Comparison of ENCODE assay signal across 12 mouse cellular contexts in the genomic region with DNA sequence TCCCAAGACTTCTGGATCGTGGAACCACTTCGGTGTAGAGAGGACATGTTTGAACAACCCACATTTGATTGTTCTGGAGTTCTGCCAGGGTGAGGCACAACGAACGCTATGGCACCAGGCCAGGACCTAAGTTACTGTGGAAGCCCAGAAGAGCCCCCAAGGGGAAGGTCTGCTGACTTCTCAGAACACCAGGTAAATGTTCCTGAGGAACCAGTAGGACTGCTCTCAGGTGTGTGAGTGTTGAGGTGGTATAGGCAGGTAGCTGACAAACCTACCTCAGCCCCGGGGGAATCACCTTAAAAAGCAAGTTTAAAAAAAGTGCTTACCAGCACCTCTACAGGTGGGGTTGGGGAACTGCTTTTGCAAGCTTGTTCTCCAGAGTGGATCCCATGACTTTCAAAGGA. TPM values are rescaled to one million over a fixed set of nuclear protein-coding genes. Genes with fewer than 3 reads are reported as not detected.
DNase-seq lines count a peak whose midpoint lies in the region; ATAC-seq and TF ChIP-seq lines count a peak whose summit lies in the region.
"Had no signal": no experiment of that assay in that cellular context is flagged by ENCODE, and none has a peak within 500 bp of the region (broad histone marks: within the 10 kb centered on the region; RNA-seq: fewer than 3 reads in every experiment).

No protein-coding gene starts in this region.

- H3K79me2 ChIP-seq in CH12.LX (replicated peaks; ENCODE audit: control insufficient read depth, extremely low read depth, insufficient read depth, poor library complexity, severe bottlenecking), result no peaks in the 10 kb centered on the region

- TF ChIP-seq POLR2A in CH12.LX (IDR thresholded peaks at IDR 0.05; ENCODE audit: low read depth, low read length), result no peak

- TF ChIP-seq CTCF in CH12.LX (conservative IDR thresholded peaks at IDR 0.05 in 1 of 2, IDR thresholded peaks at IDR 0.05 in 1 of 2; ENCODE audit: low read depth in 2 of 2, low read length in 2 of 2), result peak; percentile 27 to 46; a peak in 3 of 4 replicates
- peak; percentile 36; the same call in 1 of the 2 replicates for TF ChIP-seq CTCF in kidney, postnatal 0 days (IDR thresholded peaks at IDR 0.05; ENCODE audit: low read depth)

- H3K27ac ChIP-seq in heart, embryonic 16.5 days (ENCODE audit: low read length), result no peak overlapping the region
- H3K27ac ChIP-seq in CH12.LX (ENCODE audit: insufficient read depth, low read depth), result no peak overlapping the region
- H3K27ac ChIP-seq in kidney, postnatal 0 days, result no peak overlapping the region
- H3K27ac ChIP-seq: midbrain, embryonic 13.5 days had no signal

- H3K4me1 ChIP-seq in heart, embryonic 16.5 days (ENCODE audit: control insufficient read depth, insufficient read depth, low read length), result no peaks in the 10 kb centered on the region
- H3K4me1 ChIP-seq in CH12.LX (ENCODE audit: control insufficient read depth in 1 of 2, insufficient read depth in 2 of 2), result peaks cover 0 to 2% of the 10 kb centered on the region in 2 experiments; a peak in 1 of 4 replicates
- H3K4me1 ChIP-seq in kidney, postnatal 0 days (replicated peaks; ENCODE audit: insufficient read depth, low read length), result no peaks in the 10 kb centered on the region
- H3K4me1 ChIP-seq: midbrain, embryonic 13.5 days had no signal

- ATAC-seq in heart, embryonic 16.5 days (replicated peaks; ENCODE audit: extremely low read depth, insufficient read depth, low FRiP score), result peak; percentile 32; the same call in 1 of the 2 replicates
- ATAC-seq in kidney, postnatal 0 days (replicated peaks; ENCODE audit: low FRiP score, low read depth), result peak; percentile 64; the same call in 1 of the 2 replicates
- ATAC-seq in megakaryocyte, adult 5-6 weeks (ENCODE audit: poor library complexity, severe bottlenecking), result peak; percentile 57
- ATAC-seq: midbrain, embryonic 13.5 days had no signal

- intact Hi-C loops in heart, postnatal 14 days (cut with DNase I), result no loop called here

- no peak for TF ChIP-seq EP300 in CH12.LX (IDR thresholded peaks at IDR 0.05; ENCODE audit: low read length)

- H3K4me3 ChIP-seq in heart, embryonic 16.5 days (ENCODE audit: low read length), result no peak overlapping the region
- no peak overlapping the region for H3K4me3 ChIP-seq in CH12.LX (replicated peaks in 1 of 3; ENCODE audit: low read depth in 2 of 3, low read length in 2 of 3, poor library complexity in 1 of 3)
- H3K4me3 ChIP-seq in kidney, postnatal 0 days (replicated peaks; ENCODE audit: low read depth, low read length), result no peak overlapping the region
- H3K4me3 ChIP-seq: midbrain, embryonic 13.5 days had no signal

- no peak overlapping the region for H3K4me2 ChIP-seq in heart, embryonic 16.5 days (ENCODE audit: low read depth, low read length)
- H3K4me2 ChIP-seq in CH12.LX (ENCODE audit: insufficient read depth, low read depth, poor library complexity, severe bottlenecking), result no peak overlapping the region
- no peak overlapping the region for H3K4me2 ChIP-seq in kidney, postnatal 0 days (ENCODE audit: low read length)
- H3K4me2 ChIP-seq: midbrain, embryonic 13.5 days had no signal

- in situ Hi-C loops in CH12.LX (cut with MboI; ENCODE audit: low pct_ligation_motif_present, low pct_unique_long_range_greater_than_20kb, low sequenced_read_pairs), result no loop called here

- no peaks in the 10 kb centered on the region for H3K9me3 ChIP-seq in heart, embryonic 16.5 days (replicated peaks; ENCODE audit: control insufficient read depth, low read length)
- no peaks in the 10 kb centered on the region for H3K9me3 ChIP-seq in CH12.LX (replicated peaks; ENCODE audit: low read length)
- H3K9me3 ChIP-seq in kidney, postnatal 0 days (replicated peaks; ENCODE audit: low read length), result no peaks in the 10 kb centered on the region
- H3K9me3 ChIP-seq: midbrain, embryonic 13.5 days had no signal

- DNase-seq in heart, postnatal 14 days, result no peak
- no peak for DNase-seq in CH12.LX (ENCODE audit: extremely low read depth)
- DNase-seq in kidney, postnatal 0 days (ENCODE audit: low spot score), result peak; percentile 25
- no peak for DNase-seq in spleen, adult 18-20 months
- no peak for DNase-seq in neural tube, embryonic 10.5 days (ENCODE audit: extremely low spot score, low spot score)
- no peak for DNase-seq in thymus, postnatal 10 days (ENCODE audit: low spot score in 2 of 2)
- DNase-seq: adrenal gland, adult 8-10 months; gastrocnemius, postnatal 25 days; retina, postnatal 1 day had no signal

- dilution Hi-C loops in CH12.LX (cut with MboI; ENCODE audit: extremely low pct_ligation_motif_present, extremely low pct_unique_long_range_greater_than_20kb, low sequenced_read_pairs), result no loop called here

- no peaks in the 10 kb centered on the region for H3K36me3 ChIP-seq in heart, embryonic 16.5 days (ENCODE audit: control insufficient read depth, insufficient read depth)
- no peaks in the 10 kb centered on the region for H3K36me3 ChIP-seq in CH12.LX (replicated peaks in 1 of 2; ENCODE audit: control insufficient read depth in 1 of 2, insufficient read depth in 1 of 2, low read length in 1 of 2)
- H3K36me3 ChIP-seq in kidney, postnatal 0 days (ENCODE audit: insufficient read depth, low read length), result no peaks in the 10 kb centered on the region
- H3K36me3 ChIP-seq: midbrain, embryonic 13.5 days had no signal

- 32% methylated on average over 5 of the region's 5 CpGs for WGBS in heart, embryonic 16.5 days
- 59% methylated on average over 5 of the region's 5 CpGs for WGBS in kidney, postnatal 0 days

- TF ChIP-seq RAD21 in CH12.LX (IDR thresholded peaks at IDR 0.05; ENCODE audit: low read depth, low read length), result no peak; the same call in 1 of the 2 replicates

- no peak overlapping the region for H3K9ac ChIP-seq in heart, embryonic 16.5 days (ENCODE audit: low read length)
- H3K9ac ChIP-seq in CH12.LX (ENCODE audit: insufficient read depth, low read depth), result no peak overlapping the region
- H3K9ac ChIP-seq in kidney, postnatal 0 days (ENCODE audit: low read depth, low read length), result no peak overlapping the region
- H3K9ac ChIP-seq: midbrain, embryonic 13.5 days had no signal

- H3K27me3 ChIP-seq in heart, embryonic 16.5 days (ENCODE audit: control insufficient read depth, insufficient read depth, low read length), result no peaks in the 10 kb centered on the region; the same call in 1 of the 2 replicates
- no peaks in the 10 kb centered on the region for H3K27me3 ChIP-seq in CH12.LX (replicated peaks)
- H3K27me3 ChIP-seq in kidney, postnatal 0 days (ENCODE audit: insufficient read depth, low read length), result no peaks in the 10 kb centered on the region
- H3K27me3 ChIP-seq: midbrain, embryonic 13.5 days had no signal

TF ChIP-seq in CH12.LX, 34 proteins besides CTCF, POLR2A, EP300 and RAD21 (continues in another document):
- TF ChIP-seq NELFE (IDR thresholded peaks at IDR 0.05; ENCODE audit: low read depth, low read length) (no peak), IRF4 (IDR thresholded peaks at IDR 0.05; ENCODE audit: low read depth, low read length) (no peak), MXI1 (IDR thresholded peaks at IDR 0.05; ENCODE audit: low read depth, low read length) (no peak), BHLHE40 (IDR thresholded peaks at IDR 0.05; ENCODE audit: low read depth, low read length) (no peak), MAZ (IDR thresholded peaks at IDR 0.05; ENCODE audit: low read depth, low read length) (no peak), GABPA (IDR thresholded peaks at IDR 0.05; ENCODE audit: insufficient replicate concordance, low read depth, low read length) (no peak), UBTF (IDR thresholded peaks at IDR 0.05; ENCODE audit: low read depth, low read length) (no peak), JUN (IDR thresholded peaks at IDR 0.05; ENCODE audit: insufficient read depth, low read depth, low read length) (no peak), RCOR1 (conservative IDR thresholded peaks at IDR 0.05; ENCODE audit: low read depth, low read length) (no peak), USF1 (IDR thresholded peaks at IDR 0.05; ENCODE audit: low read depth, low read length) (no peak), TBP (conservative IDR thresholded peaks at IDR 0.05; ENCODE audit: low read depth, low read length) (no peak), TCF12 (IDR thresholded peaks at IDR 0.05; ENCODE audit: low read depth, low read length) (no peak), ZNF384 (IDR thresholded peaks at IDR 0.05; ENCODE audit: low read depth, low read length) (no peak), SMC3 (IDR thresholded peaks at IDR 0.05; ENCODE audit: low read depth, low read length) (no peak), JUND (conservative IDR thresholded peaks at IDR 0.05; ENCODE audit: low read depth, low read length) (no peak), KAT2A (IDR thresholded peaks at IDR 0.05; ENCODE audit: insufficient replicate concordance, low read length) (no peak), ZKSCAN1 (IDR thresholded peaks at IDR 0.05; ENCODE audit: borderline replicate concordance, low read depth, low read length) (no peak)

RNA-seq across cellular contexts. Expression of gene Dbi, which starts 15.3 kb away (rescaled TPM):
- polyA plus RNA-seq in heart, embryonic 16.5 days (2015; fragmentation: Nextera tagmentation; extraction: Ambion mirVana), result 676 and 692 TPM in 2 replicates
- 100 to 1,000 TPM; 331 to 352 TPM for total RNA-seq in heart, postnatal 14 days (2021)
- total RNA-seq in CH12.LX (2012; rRNA removed), result 346 and 405 TPM in 2 replicates
- 499 and 557 TPM in 2 replicates for total RNA-seq in CH12.LX (2014; rRNA removed)
- polyA plus RNA-seq in CH12.LX (2012; ENCODE audit: insufficient read length, low read depth), result 357 and 399 TPM in 2 replicates
- 1,314 and 1,400 TPM in 2 replicates for polyA plus RNA-seq in kidney, postnatal 0 days (2015; fragmentation: Nextera tagmentation; extraction: Ambion mirVana)
- 379 and 411 TPM in 2 replicates for total RNA-seq in megakaryocyte, adult 5-6 weeks (2015)
- 330 and 438 TPM in 2 replicates for total RNA-seq in megakaryocyte, adult 5-6 weeks (2017)

RNA-seq across cellular contexts. Expression of gene 3110009E18Rik, which starts 15.4 kb away (rescaled TPM):
- polyA plus RNA-seq in heart, embryonic 16.5 days (2015; fragmentation: Nextera tagmentation; extraction: Ambion mirVana), result 8.1 and 11.7 TPM in 2 replicates
- total RNA-seq in heart, postnatal 14 days (2021), result 1 to 10 TPM; 5.4 to 5.5 TPM
- total RNA-seq in CH12.LX (2012; rRNA removed) (2.7 and 3.3 TPM in 2 replicates), CH12.LX (2014; rRNA removed) (4.1 and 4.6 TPM in 2 replicates)
- 4.4 and 5.9 TPM in 2 replicates for polyA plus RNA-seq in CH12.LX (2012; ENCODE audit: insufficient read length, low read depth)
- 19.3 and 22.5 TPM in 2 replicates for polyA plus RNA-seq in kidney, postnatal 0 days (2015; fragmentation: Nextera tagmentation; extraction: Ambion mirVana)
- 6.0 and 11.7 TPM in 2 replicates for total RNA-seq in megakaryocyte, adult 5-6 weeks (2015)
- 8.3 and 10.8 TPM in 2 replicates for total RNA-seq in megakaryocyte, adult 5-6 weeks (2017)

RNA-seq across cellular contexts. Expression of gene Tmem37, which starts 31.7 kb away (rescaled TPM):
- polyA plus RNA-seq in heart, embryonic 16.5 days (2015; fragmentation: Nextera tagmentation; extraction: Ambion mirVana), result 10.2 and 10.4 TPM in 2 replicates
- 1 to 10 TPM; 5.5 to 6.3 TPM for total RNA-seq in heart, postnatal 14 days (2021)
- total RNA-seq in CH12.LX (2012; rRNA removed), result not detected in 2 replicates
- not detected in 2 replicates for total RNA-seq in CH12.LX (2014; rRNA removed)
- polyA plus RNA-seq in CH12.LX (2012; ENCODE audit: insufficient read length, low read depth), result not detected in 2 replicates
- polyA plus RNA-seq in kidney, postnatal 0 days (2015; fragmentation: Nextera tagmentation; extraction: Ambion mirVana), result 166 and 180 TPM in 2 replicates
- 1.0 TPM in 1 of 2 replicates, not detected in the other for total RNA-seq in megakaryocyte, adult 5-6 weeks (2015)
- total RNA-seq in megakaryocyte, adult 5-6 weeks (2017), result not detected in 2 replicates
